Mouse (Mus musculus): Measurements from ENCODE around the gene Apol9a.
"Not testable (repeated sequence)": the region's sequence is repeated elsewhere in the genome, so short reads cannot be mapped to it uniquely, and the experiment has no call there.

DNA sequence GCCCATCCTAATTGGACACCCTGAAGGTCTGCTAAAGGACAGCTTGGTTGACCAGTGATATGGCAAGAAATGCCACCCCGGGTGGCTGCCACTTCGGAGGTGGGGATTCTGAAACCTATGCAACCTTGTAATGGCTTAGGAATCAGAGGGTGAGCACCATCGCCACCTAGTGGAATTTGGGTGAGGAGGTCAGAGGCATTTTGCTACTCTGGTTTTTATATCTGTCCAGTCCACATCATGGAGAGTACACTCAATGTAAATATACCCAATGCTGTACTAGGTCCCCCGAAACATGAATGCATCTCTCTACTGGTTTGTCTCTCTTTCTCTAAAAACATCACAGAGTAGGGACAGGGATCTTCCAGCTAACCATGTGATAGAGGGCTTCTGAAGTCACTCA is 1.8 kb upstream of the Apol9a start:
- not testable (repeated sequence) for TF ChIP-seq EP300 (IDR thresholded peaks at IDR 0.05; ENCODE audit: low read depth in 1 of 2, low read length in 2 of 2); POLR2A (IDR thresholded peaks at IDR 0.05; ENCODE audit: control insufficient read depth in 1 of 2, insufficient read depth in 1 of 2, low read depth in 1 of 2, low read length in 2 of 2, poor library complexity in 1 of 2); BHLHE40 (IDR thresholded peaks at IDR 0.05; ENCODE audit: borderline replicate concordance, low read depth, low read length); MAZ (IDR thresholded peaks at IDR 0.05; ENCODE audit: low read depth, low read length); GATA1 (IDR thresholded peaks at IDR 0.05; ENCODE audit: low read depth, low read length); TBP (IDR thresholded peaks at IDR 0.05; ENCODE audit: low read depth, low read length); TCF12 (IDR thresholded peaks at IDR 0.05; ENCODE audit: low read depth, low read length); MAX (IDR thresholded peaks at IDR 0.05; ENCODE audit: low read length); RCOR1 (IDR thresholded peaks at IDR 0.05; ENCODE audit: low read depth, low read length); TAL1 (IDR thresholded peaks at IDR 0.05; ENCODE audit: low read length); MAFK (IDR thresholded peaks at IDR 0.05; ENCODE audit: borderline replicate concordance, low read depth, low read length); POLR2AphosphoS5 (IDR thresholded peaks at IDR 0.05; ENCODE audit: borderline replicate concordance, low read depth, low read length)
- TF ChIP-seq CTCF (IDR thresholded peaks at IDR 0.05 in 2 of 3, conservative IDR thresholded peaks at IDR 0.05 in 1 of 3; ENCODE audit: control insufficient read depth in 1 of 3, insufficient read depth in 1 of 3, low read depth in 2 of 3, low read length in 3 of 3, poor library complexity in 1 of 3, severe bottlenecking in 1 of 3), result peak; percentile 5 to 22 (median 7); a peak in 2 of 6 replicates
